Mouse (Mus musculus): ENCODE data around the gene Enox1.

DNA sequence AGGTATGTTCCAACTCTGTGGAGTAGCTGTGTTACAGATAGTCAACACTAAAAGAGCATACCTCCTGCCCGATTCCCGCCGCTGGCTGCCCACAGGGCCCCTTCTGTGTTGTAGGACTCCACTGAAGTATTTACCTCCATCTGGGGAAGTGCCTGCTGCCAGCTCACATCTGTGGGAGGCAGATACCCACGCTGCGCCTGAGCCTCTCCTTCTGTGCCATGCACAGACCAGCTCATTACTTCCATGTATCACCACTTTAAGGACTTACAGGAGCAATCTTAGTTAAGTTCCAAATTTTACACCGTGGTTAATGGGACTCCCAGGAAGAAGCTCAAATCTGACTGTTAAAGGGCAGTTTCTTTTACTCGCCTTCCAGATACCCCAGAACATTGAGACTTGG lies 23.7 kb downstream of the Enox1 start:
- TF ChIP-seq POLR2A (IDR thresholded peaks at IDR 0.05; ENCODE audit: insufficient read length, low read depth) (no peak), MYOD1 (IDR thresholded peaks at IDR 0.05; ENCODE audit: control insufficient read depth in 1 of 3, insufficient read length in 2 of 3, low read depth in 2 of 3) (no peak), TCF12 (IDR thresholded peaks at IDR 0.05; ENCODE audit: insufficient read depth, poor library complexity, severe bottlenecking) (no peak), POLR2AphosphoS2 (IDR thresholded peaks at IDR 0.05; ENCODE audit: insufficient read length, low read depth) (no peak), CEBPB (IDR thresholded peaks at IDR 0.05; ENCODE audit: insufficient read depth, poor library complexity, severe bottlenecking) (no peak), MYOG (IDR thresholded peaks at IDR 0.05; ENCODE audit: control insufficient read depth in 1 of 3, insufficient read depth in 1 of 3, insufficient read length in 2 of 3, low read depth in 2 of 3) (no peak), SRF (IDR thresholded peaks at IDR 0.05; ENCODE audit: control insufficient read depth, insufficient read length, low read depth) (no peak), USF1 (IDR thresholded peaks at IDR 0.05; ENCODE audit: low read depth) (no peak), E2F4 (IDR thresholded peaks at IDR 0.05; ENCODE audit: insufficient read depth) (no peak), TCF3 (IDR thresholded peaks at IDR 0.05; ENCODE audit: insufficient read length, low read depth) (no peak)

Data from myocyte (in vitro differentiated cells).